Mouse (Mus musculus) spleen, adult 2 months (tissue): ENCODE data around the gene Grin2b.

Source experiments
- CTCF ChIP-seq: fragments of 200-500 bp; IDR thresholded peaks from 2 replicates; pipeline ENCODE4 v1.5.1; 2011; ENCODE audit warnings: mild to moderate bottlenecking, inconsistent platforms; ENCODE audit not compliant: insufficient read depth, insufficient read length, insufficient replicate concordance; ENCODE audit errors: extremely low read depth
- POLR2A ChIP-seq: fragments of 200-500 bp; IDR thresholded peaks from 2 replicates; pipeline ENCODE4 v1.6.1; 2011; ENCODE audit warnings: low read depth, low read length, inconsistent platforms

- TF ChIP-seq POLR2A (no peak), CTCF (no peak)
Measured at GRCm38 (mm10) chr6:135714236-135714635, 459.1 kb downstream of the Grin2b start.
